Mouse (Mus musculus) kidney, adult 2 months (tissue): ENCODE data around the gene Pafah1b1.

Experiments used
- CTCF ChIP-seq: fragments of 200-500 bp; conservative IDR thresholded peaks from 2 replicates; pipeline ENCODE4 v1.5.1; 2011; ENCODE audit warnings: low read depth, mild to moderate bottlenecking, control low read depth, low read length, moderate library complexity, mixed read lengths; ENCODE audit not compliant: insufficient read depth, insufficient read length
- POLR2A ChIP-seq: fragments of 200-500 bp; IDR thresholded peaks from one replicate; pipeline ENCODE4 v1.6.1; 2011; ENCODE audit warnings: low read depth, low read length, control low read depth

GRCm38 (mm10) chr11:74639628-74640027 is 84.8 kb downstream of the Pafah1b1 start:
- TF ChIP-seq CTCF (no peak), POLR2A (no peak)
